ENCODE assay signal across 9 mouse cellular contexts in the genomic region with DNA sequence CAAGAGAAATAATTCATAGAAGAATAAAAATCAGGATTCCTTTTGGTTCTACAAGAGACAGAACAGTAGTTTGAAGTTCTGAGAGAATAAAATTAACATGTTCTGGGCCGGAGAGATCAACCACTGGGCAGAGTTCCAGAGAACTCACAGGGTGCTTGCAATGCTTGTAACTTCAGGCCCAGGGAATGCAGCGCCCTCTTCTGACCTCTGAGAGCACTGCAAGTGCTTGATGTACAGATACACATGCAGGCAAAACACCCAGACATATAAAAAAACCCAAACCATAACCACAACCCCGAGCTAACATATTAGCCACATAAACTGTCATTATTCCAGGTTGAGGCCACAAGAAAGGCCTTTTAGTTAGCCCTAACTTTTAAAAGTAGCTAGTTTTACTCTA. TPM values are rescaled to one million over a fixed set of nuclear protein-coding genes. Genes with fewer than 3 reads are reported as not detected.
DNase-seq lines count a peak whose midpoint lies in the region; ATAC-seq and TF ChIP-seq lines count a peak whose summit lies in the region.
"Had no signal": no experiment of that assay in that cellular context is flagged by ENCODE, and none has a peak within 500 bp of the region (broad histone marks: within the 10 kb centered on the region; RNA-seq: fewer than 3 reads in every experiment).

No protein-coding gene starts in this region.

- H3K9ac ChIP-seq in lung, embryonic 14.5 days: no peak overlapping the region
- H3K9ac ChIP-seq in forebrain, embryonic 16.5 days (replicated peaks; ENCODE audit: low read depth, low read length): no peak overlapping the region
- no peak overlapping the region for H3K9ac ChIP-seq in hindbrain, embryonic 14.5 days
- H3K9ac ChIP-seq: liver, embryonic 13.5 days had no signal

- no peaks in the 10 kb centered on the region for H3K9me3 ChIP-seq in lung, embryonic 14.5 days (ENCODE audit: low read depth, low read length)
- H3K9me3 ChIP-seq in forebrain, embryonic 16.5 days (ENCODE audit: control insufficient read depth, low read length): no peaks in the 10 kb centered on the region
- H3K9me3 ChIP-seq in hindbrain, embryonic 14.5 days (ENCODE audit: control insufficient read depth, low read length): no peaks in the 10 kb centered on the region
- H3K9me3 ChIP-seq: liver, embryonic 13.5 days had no signal

- no peak overlapping the region for H3K4me2 ChIP-seq in lung, embryonic 14.5 days
- no peak overlapping the region for H3K4me2 ChIP-seq in forebrain, embryonic 16.5 days (ENCODE audit: low read length)
- no peak overlapping the region for H3K4me2 ChIP-seq in hindbrain, embryonic 14.5 days (replicated peaks)
- H3K4me2 ChIP-seq: liver, embryonic 13.5 days had no signal

- DNase-seq in layer of hippocampus, adult 11-12 months (ENCODE audit: low spot score): peak; percentile 17
- DNase-seq in layer of hippocampus, postnatal 36 days: no peak
- DNase-seq in ES-CJ7 (ENCODE audit: low read depth, low spot score) (peak; percentile 64), ZHBTc4 (ENCODE audit: low read depth, low spot score) (peak; percentile 41)
- peak; percentile 41 for DNase-seq in lung, embryonic 14.5 days
- no peak for DNase-seq in hindbrain, embryonic 14.5 days (ENCODE audit: low spot score)
- DNase-seq: liver, embryonic 13.5 days had no signal

- TF ChIP-seq CTCF in lung, embryonic 14.5 days (IDR thresholded peaks at IDR 0.05; ENCODE audit: low read depth): peak; percentile 25; the same call in 1 of the 2 replicates

- 32% methylated on average over 3 of the region's 3 CpGs for WGBS in lung, embryonic 14.5 days
- 51% methylated on average over 3 of the region's 3 CpGs for WGBS in forebrain, embryonic 16.5 days
- 39% methylated on average over 3 of the region's 3 CpGs for WGBS in hindbrain, embryonic 14.5 days

- no peaks in the 10 kb centered on the region for H3K27me3 ChIP-seq in lung, embryonic 14.5 days (ENCODE audit: insufficient read depth, low read length)
- H3K27me3 ChIP-seq in forebrain, embryonic 16.5 days (replicated peaks; ENCODE audit: control insufficient read depth, insufficient read depth, low read length): no peaks in the 10 kb centered on the region
- no peaks in the 10 kb centered on the region for H3K27me3 ChIP-seq in hindbrain, embryonic 14.5 days (ENCODE audit: control insufficient read depth, insufficient read depth, low read length)
- H3K27me3 ChIP-seq: liver, embryonic 13.5 days had no signal

- H3K27ac ChIP-seq in lung, embryonic 14.5 days (ENCODE audit: low read depth): no peak overlapping the region
- H3K27ac ChIP-seq in forebrain, embryonic 16.5 days (ENCODE audit: low read length): no peak overlapping the region
- H3K27ac ChIP-seq in hindbrain, embryonic 14.5 days: no peak overlapping the region
- H3K27ac ChIP-seq: liver, embryonic 13.5 days had no signal

- no peak for ATAC-seq in lung, embryonic 14.5 days (ENCODE audit: insufficient read depth)
- ATAC-seq in forebrain, embryonic 16.5 days: no peak
- no peak for ATAC-seq in hindbrain, embryonic 14.5 days (ENCODE audit: low FRiP score)

- H3K4me1 ChIP-seq in lung, embryonic 14.5 days (ENCODE audit: insufficient read depth): no peaks in the 10 kb centered on the region
- no peaks in the 10 kb centered on the region for H3K4me1 ChIP-seq in forebrain, embryonic 16.5 days (replicated peaks; ENCODE audit: control insufficient read depth, insufficient read depth, low read length)
- no peaks in the 10 kb centered on the region for H3K4me1 ChIP-seq in hindbrain, embryonic 14.5 days (replicated peaks; ENCODE audit: control insufficient read depth, insufficient read depth, low read length)
- H3K4me1 ChIP-seq: liver, embryonic 13.5 days had no signal

- H3K36me3 ChIP-seq in lung, embryonic 14.5 days (ENCODE audit: insufficient read depth): no peaks in the 10 kb centered on the region
- no peaks in the 10 kb centered on the region for H3K36me3 ChIP-seq in forebrain, embryonic 16.5 days (ENCODE audit: control insufficient read depth, insufficient read depth)
- no peaks in the 10 kb centered on the region for H3K36me3 ChIP-seq in hindbrain, embryonic 14.5 days (replicated peaks; ENCODE audit: control insufficient read depth, insufficient read depth)
- H3K36me3 ChIP-seq: liver, embryonic 13.5 days had no signal

- H3K4me3 ChIP-seq in lung, embryonic 14.5 days (ENCODE audit: low read depth, low read length): no peak overlapping the region
- no peak overlapping the region for H3K4me3 ChIP-seq in forebrain, embryonic 16.5 days (replicated peaks; ENCODE audit: low read length)
- H3K4me3 ChIP-seq in hindbrain, embryonic 14.5 days (replicated peaks; ENCODE audit: low read length): no peak overlapping the region
- H3K4me3 ChIP-seq: liver, embryonic 13.5 days had no signal

RNA-seq across cellular contexts. Expression of a gene that starts 19.8 kb away (rescaled TPM):
- total RNA-seq in layer of hippocampus, postnatal 36 days (2021): not detected
- not detected in 2 replicates for polyA plus RNA-seq in lung, embryonic 14.5 days (2014; fragmentation: Nextera tagmentation; extraction: Ambion mirVana)
- polyA plus RNA-seq in forebrain, embryonic 16.5 days (2015; fragmentation: Nextera tagmentation; extraction: Ambion mirVana): not detected in 2 replicates
- not detected in 2 replicates for polyA plus RNA-seq in hindbrain, embryonic 14.5 days (2014; fragmentation: Nextera tagmentation; extraction: Ambion mirVana)
- polyA plus RNA-seq: heart, embryonic 14.5 days; liver, embryonic 13.5 days had no signal

RNA-seq across cellular contexts. Expression of a gene that starts 26.8 kb away (rescaled TPM):
- not detected for total RNA-seq in layer of hippocampus, postnatal 36 days (2021)
- polyA plus RNA-seq in lung, embryonic 14.5 days (2014; fragmentation: Nextera tagmentation; extraction: Ambion mirVana): 0.64 and 1.6 TPM in 2 replicates
- not detected in 2 replicates for polyA plus RNA-seq in forebrain, embryonic 16.5 days (2015; fragmentation: Nextera tagmentation; extraction: Ambion mirVana)
- 0.12 TPM in 1 of 2 replicates, not detected in the other for polyA plus RNA-seq in hindbrain, embryonic 14.5 days (2014; fragmentation: Nextera tagmentation; extraction: Ambion mirVana)
- polyA plus RNA-seq: liver, embryonic 13.5 days had no signal

Comparison
In these comparisons a context has a peak if more than half of its experiments do, and no peak if none do; other contexts are left out.
1. DNase-seq: peak in layer of hippocampus, adult 11-12 months (single experiment), ES-CJ7 (single experiment), ZHBTc4 (single experiment) and lung, embryonic 14.5 days (single experiment); none in layer of hippocampus, postnatal 36 days (0 of 2) and hindbrain, embryonic 14.5 days (single experiment).